Mouse (Mus musculus) regulatory T cell (primary cell): ENCODE measurements around the gene Dhps.

Experiments used
- in situ Hi-C: fragments of 300-600 bp; cut with MboI, MseI; formaldehyde crosslinking; loops from one replicate; pipeline ENCODE4 v1.15.1; 2025; ENCODE audit warnings: high pct_unique_total_duplicates

Dhps gene

DNA sequence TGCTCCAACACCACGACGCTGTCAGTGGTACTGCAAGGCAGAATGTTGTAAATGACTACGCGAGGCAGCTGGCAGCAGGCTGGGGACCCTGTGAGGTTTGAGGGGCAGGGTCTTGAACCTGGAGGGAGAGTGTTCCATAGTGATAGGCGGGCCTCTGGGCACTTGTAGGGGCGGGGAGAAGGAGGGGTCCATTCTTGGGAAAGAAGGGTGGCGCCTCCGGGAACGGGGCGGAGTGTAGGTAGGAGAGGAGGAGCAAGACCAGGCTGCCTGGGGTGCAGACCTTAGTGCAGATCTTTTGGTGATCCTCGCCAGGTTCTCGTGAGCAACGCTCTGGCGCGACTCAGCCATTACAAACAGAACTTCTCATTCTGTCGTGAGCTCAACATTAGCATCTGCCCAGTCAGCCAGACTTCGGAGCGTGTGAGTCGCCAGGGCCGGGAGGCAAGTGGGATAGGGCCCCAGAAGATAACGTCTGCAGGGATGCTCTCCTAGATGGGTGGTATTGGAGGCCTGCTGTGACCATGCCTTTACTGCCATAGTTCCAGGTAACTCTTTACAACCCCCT is 20.1 kb downstream of the Dhps start:
- in situ Hi-C loops: no loop called here

DNA sequence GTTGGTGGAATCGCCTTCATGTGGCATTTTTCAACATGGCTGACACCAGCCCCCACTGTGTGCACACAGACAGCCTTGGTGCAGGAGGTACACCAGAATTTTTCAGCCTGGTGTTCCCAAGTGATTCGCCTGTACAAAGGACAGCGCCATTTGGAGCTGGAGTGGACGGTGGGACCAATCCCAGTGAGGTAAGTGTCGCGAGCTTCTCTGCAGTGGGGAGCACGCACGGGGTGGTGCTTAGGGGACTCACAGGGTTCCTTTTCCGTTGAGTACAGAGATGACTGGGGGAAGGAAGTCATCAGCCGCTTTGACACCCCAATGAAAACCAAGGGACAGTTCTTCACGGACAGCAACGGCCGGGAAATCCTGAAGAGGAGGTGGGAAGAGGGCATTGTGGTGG is 23.5 kb downstream of the Dhps start:
- in situ Hi-C loops: no loop called here

DNA sequence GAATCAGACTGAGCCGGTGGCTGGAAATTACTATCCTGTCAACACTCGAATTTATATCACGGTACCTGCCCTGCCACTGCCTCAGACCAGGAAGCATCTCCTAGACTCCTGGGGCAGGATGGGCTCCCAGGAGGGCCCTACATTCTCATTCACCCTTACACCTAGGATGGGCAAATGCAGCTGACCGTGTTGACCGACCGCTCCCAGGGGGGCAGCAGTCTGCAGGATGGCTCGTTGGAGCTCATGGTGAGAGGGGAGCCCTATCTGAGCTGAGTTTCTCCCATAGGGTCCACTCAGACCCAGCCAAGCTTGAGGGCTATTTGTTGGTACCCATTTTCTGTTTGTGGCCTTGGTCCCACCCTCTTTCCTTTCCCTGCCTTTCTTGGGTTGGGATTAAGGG is 24.0 kb downstream of the Dhps start:
- in situ Hi-C loops: no loop called here

DNA sequence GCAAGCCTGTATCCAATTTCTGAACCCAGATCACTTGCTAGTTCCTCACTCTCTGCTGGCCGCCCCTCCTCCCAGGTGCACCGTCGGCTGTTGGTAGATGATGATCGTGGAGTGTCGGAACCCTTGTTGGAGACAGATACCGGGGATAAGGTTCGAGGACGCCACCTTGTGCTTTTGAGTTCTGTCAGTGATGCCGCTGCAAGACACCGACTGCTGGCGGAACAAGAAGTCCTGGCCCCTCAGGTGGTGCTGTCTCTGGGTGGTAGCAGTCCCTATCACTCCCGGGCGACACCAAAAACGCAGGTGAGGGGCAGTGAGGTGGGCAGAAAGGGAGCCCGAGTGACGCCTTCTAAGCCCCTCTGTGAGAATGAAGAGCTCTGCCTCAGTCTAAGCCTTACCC is 24.6 kb downstream of the Dhps start:
- in situ Hi-C loops: no loop called here

DNA sequence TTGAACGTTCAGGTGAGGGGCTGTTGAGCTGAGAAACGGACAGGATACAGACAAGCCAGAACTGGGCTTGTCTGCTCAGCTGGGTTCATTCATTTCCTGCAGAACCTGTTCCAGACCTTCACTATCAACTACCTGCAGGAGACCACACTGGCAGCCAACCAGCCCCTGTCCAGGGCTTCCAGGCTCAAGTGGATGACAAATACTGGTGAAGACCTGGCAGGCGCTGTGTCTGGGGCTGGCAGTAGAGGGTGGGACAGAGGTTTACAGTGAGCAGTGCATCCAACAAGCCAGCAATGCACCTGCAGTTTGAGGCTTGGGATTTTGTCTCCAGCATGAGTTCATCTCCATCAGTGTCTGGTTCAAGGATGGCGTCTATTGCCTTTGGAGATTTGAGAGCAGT is 25.3 kb downstream of the Dhps start:
- in situ Hi-C loops: no loop called here

DNA sequence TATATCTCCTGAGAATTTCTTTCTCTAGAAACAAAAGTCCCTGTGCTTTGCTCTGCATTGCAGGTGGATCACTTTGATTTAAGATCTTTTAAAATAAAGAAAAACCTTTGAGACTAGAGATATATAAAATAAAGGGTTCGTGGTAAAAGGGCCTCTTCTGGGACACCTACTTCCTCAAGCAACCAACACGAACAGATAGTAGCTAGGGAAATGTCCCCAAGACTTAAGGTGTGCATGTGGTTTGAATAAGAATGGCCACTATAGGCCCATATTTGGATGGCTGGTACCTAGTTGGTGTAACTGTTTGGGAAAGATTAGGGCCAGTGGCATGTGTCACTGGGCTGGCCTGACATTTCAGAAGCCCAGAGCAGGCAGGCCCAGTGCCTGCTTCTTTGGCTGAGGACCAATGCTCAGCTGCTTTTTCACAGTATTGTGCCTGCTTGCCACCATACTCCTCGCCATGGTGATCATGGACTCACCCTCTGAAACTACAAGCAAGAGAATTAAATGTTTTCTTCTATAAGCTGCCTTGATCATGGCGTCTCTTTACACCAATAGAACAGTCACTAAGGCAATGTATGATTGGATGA is 28.6 kb downstream of the Dhps start:
- in situ Hi-C loops: no loop called here

DNA sequence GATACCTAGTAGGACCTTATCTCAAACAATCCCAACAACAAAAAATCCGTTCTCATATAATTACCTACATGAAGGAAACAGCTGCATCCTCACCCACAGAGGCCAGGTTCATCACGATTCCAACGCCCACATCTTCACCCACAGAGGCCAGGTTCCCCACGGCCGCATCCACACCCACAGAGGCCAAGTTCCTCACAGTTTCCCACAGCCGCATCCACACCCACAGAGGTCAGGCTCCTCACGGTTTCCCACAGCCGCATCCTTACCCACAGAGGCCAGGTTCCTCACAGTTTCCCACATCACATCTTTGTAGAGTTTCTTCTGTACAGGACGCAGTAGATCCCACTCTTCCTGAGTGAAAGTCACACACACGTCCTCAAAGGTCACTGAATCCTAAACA is 41.7 kb downstream of the Dhps start:
- in situ Hi-C loops: no loop called here

DNA sequence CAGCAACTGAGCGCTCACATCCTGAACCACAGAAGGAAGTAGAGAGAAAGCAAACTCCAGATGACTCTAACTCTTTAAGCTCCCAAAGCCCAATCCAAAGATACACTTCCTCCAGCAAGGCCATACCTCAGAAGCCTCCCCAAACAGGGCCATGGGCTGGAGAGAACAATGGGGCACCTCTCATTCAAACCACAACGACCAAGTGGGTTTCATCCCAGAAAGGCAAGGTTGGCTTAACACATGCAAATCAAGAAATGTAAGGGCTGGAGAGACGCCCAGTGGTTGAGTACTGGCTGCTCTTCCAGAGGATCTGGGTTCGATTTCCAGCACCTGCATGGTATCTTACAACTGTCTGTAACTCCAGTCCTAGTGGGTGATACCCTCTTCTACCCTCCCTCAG is 43.9 kb downstream of the Dhps start:
- in situ Hi-C loops: no loop called here

DNA sequence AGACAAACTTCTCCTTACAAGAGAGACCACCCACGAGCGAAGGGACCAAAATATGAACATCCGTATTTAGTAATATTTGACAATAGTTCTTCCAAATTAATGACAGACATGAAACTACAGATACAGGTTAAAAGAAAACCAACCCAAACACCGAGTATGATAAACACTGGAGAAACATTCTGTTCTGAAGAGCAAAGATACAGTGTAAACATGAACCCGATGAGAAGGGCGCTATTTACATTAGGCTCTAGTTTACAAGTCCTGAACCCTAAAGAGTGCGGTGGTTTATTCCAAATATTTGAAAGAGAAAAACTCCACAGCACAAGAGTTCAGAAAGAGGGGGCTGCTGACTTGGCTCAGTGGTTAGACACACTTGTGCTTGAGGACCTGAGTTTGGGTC is 45.4 kb downstream of the Dhps start:
- in situ Hi-C loops: no loop called here

DNA sequence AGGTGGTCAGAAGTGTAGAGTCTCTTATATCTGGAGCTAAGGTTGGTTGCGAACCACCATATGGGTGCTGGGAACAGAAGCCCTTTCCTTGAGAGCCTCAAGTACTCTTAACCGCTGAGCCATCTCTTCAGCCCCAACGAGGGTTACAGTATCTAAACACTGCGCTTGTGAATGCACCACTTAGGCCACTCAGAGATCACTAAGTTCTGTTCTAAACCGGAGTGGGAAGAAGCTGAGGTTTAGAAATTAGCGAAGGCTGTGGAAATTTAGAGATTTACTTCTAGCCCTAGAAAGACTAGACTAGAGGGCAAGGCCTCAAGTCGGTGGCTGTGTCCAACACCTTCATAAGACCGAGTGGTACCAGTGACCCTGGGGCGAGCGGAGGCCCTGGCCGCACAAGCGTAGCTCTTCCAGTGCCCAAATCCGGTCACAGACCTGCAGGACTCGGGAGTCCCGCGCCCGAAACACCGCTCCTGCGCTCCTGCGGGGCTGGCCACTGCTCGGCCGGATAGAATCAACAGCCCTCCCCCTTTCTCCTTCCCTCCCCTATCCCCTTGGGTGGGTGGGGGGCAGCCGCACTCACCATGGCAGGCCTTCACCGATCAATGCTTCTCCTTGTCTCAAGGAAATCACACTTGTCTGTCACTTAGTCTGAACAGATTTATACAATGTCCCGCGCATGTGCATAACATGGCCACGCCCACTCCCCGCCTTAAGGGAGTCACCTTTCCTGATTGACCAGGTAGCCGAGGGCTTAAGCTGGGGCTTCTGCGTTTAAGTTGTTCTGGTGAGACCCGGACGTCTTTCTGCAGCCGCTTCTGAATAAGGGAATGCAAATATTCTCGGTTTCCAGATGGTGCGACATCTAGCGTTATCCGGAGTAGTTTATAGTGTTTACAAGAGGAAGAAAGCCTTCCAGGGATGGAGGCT is 47.8 kb downstream of the Dhps start:
- in situ Hi-C loops: no loop called here

DNA sequence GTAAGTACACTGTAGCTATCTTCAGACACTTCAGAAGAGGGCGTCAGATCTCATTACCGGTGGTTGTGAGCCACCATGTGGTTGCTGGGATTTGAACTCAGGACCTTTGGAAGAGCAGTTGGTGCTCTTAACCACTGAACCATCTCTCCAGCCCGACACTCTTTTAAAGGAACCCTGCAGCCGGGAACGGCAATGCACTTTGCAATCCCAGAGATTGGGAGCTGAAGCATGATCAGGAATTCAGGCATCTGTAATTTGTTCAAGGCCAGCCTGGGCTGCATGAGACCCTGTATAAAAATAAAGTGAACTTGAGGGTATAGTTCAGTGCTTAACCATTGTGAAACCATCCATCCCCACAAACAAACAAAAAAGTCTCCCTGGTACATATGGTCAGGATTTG is 48.7 kb downstream of the Dhps start:
- in situ Hi-C loops: loop anchor here (10.0 kb wide), 1 partner anchor 365 kb away; no protein-coding TSS in a partner anchor

DNA sequence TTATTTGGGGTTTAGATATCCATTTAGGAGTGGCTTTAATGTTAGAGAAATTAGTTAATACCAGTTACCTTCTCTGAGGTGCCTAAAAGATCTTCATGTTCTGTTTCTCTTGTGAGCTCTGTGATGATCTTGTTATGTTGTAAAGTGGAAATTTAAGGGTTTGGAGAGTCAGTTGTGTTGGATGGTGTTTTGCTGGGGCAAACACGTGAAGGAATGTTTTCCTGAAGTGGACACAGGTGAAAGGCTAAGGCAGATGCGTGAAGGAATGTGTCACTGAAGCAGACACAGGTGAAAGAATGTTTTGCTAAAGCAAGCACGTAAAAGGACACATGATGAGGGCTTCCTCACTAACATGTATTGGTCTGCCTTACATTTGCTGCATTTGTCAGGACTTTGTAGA is 51.4 kb downstream of the Dhps start, which contains the start of gene Zfp791:
Zfp791 (minus strand) TSS at position 101 of the 400 bp plus-strand sequence.
- in situ Hi-C loops: loop anchor here (10.0 kb wide), 1 partner anchor 362 kb away; no protein-coding TSS in a partner anchor

DNA sequence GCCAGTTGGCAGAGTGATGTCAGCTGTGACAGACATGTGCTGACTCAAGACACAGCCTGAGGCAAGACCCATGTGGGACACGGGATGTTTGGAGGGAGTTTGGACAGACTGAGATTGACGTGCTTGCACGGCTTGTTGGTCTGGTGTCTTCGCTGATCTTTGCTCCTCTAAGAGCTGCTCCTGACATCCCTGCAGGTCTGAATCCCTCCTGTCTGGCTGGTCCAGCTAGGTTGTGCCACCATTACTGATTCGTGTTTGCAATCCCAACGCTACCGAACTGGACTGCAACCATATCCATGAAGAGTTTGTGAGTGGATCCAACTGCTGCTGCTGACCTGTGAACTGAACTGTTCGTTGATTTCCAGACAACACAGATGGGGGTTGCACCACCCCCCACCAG is 52.1 kb downstream of the Dhps start:
- in situ Hi-C loops: loop anchor here (10.0 kb wide), 1 partner anchor 361 kb away; no protein-coding TSS in a partner anchor
